Mouse (Mus musculus): ENCODE data around the gene Rras.

Rras gene

GRCm38 (mm10) chr7:44986879-44987718 is 30.7 kb upstream of the Rras start:
- ChIA-PET CTCF (interaction anchor here (0.6 to 2.7 kb wide), 32 partner anchors 8 to 465 kb away, joined by 3 to 23 read pairs (median 4); partner anchors contain the start of genes Aldh16a1 (in 1 of the 4), Ap2a1 (in 1 of the 4), Bcl2l12 (in 1 of the 4) and Irf3 (in 1 of the 4)), POLR2A (interaction anchor here (0.5 to 13.5 kb wide), 209 partner anchors 9 to 1858 kb away, joined by 3 to 246 read pairs (median 4); partner anchors contain the start of genes Akt1s1 (in 3 of the 4), Ap2a1 (in 3 of the 4), Atf5 (in 3 of the 4) and Bcl2l12 (in 3 of the 4))

GRCm38 (mm10) chr7:44996672-44997071 is 21.1 kb upstream of the Rras start:
- POLR2A ChIA-PET: interaction anchor here in 3 of 4 experiments (0.6 to 14.1 kb wide), 29 partner anchors 8 to 181 kb away, joined by 3 to 246 read pairs (median 6); partner anchors contain the start of genes Prmt1 (in 3 of the 3), Rras (in 3 of the 3), Scaf1 (in 3 of the 3) and Akt1s1 (in 2 of the 3)
- CTCF ChIA-PET: interaction anchor here in 3 of 4 experiments (0.6 to 1.6 kb wide), 3 partner anchors 10 to 138 kb away, joined by 3 to 5 read pairs (median 3); partner anchors contain the start of gene Prmt1 (in 1 of the 3)

- POLR2A ChIA-PET: interaction anchor here in 3 of 4 experiments (0.6 to 14.1 kb wide), 43 partner anchors 8 to 631 kb away, joined by 3 to 246 read pairs (median 4); partner anchors contain the start of genes Prmt1 (in 3 of the 3), Rras (in 3 of the 3), Scaf1 (in 3 of the 3) and Akt1s1 (in 2 of the 3)
- CTCF ChIA-PET: interaction anchor here (0.6 to 1.6 kb wide), 6 partner anchors 11 to 137 kb away, joined by 3 to 5 read pairs (median 4); partner anchors contain the start of gene Prmt1 (in 2 of the 4)
Measured at GRCm38 (mm10) chr7:44997231-44997939, 20.4 kb upstream of the Rras start, which contains the start of gene Irf3. Gene Irf3 (plus strand): TSS chr7:44997648.

- CTCF ChIA-PET: interaction anchor here in 2 of 4 experiments (0.9 to 1.6 kb wide), 4 partner anchors 11 to 33 kb away, joined by 3 to 5 read pairs (median 5); partner anchors contain the start of gene Prmt1 (in 2 of the 2)
- POLR2A ChIA-PET: interaction anchor here in 3 of 4 experiments (0.6 to 14.1 kb wide), 35 partner anchors 8 to 631 kb away, joined by 3 to 246 read pairs (median 4); partner anchors contain the start of genes Prmt1 (in 3 of the 3), Rras (in 3 of the 3), Scaf1 (in 3 of the 3) and Akt1s1 (in 1 of the 3)
Measured at GRCm38 (mm10) chr7:44997940-44998428, 19.8 kb upstream of the Rras start.

- ChIA-PET CTCF (interaction anchor here in 2 of 4 experiments (0.6 to 1.3 kb wide), 3 partner anchors 12 to 450 kb away, joined by 5 to 13 read pairs (median 5); partner anchors contain the start of genes Pold1 (in 1 of the 2) and Prmt1 (in 1 of the 2)), POLR2A (interaction anchor here (0.6 to 14.1 kb wide), 32 partner anchors 7 to 867 kb away, joined by 3 to 246 read pairs (median 4); partner anchors contain the start of genes Prmt1 (in 3 of the 4), Rras (in 3 of the 4), Scaf1 (in 3 of the 4) and Akt1s1 (in 1 of the 4))
Measured at GRCm38 (mm10) chr7:44998501-44998955, 19.2 kb upstream of the Rras start, which contains the start of gene Bcl2l12. Gene Bcl2l12 (minus strand): TSS chr7:44998712.

GRCm38 (mm10) chr7:44999753-45000152 is 18.0 kb upstream of the Rras start:
- ChIA-PET POLR2A (interaction anchor here in 3 of 4 experiments (0.8 to 14.1 kb wide), 9 partner anchors 10 to 67 kb away, joined by 3 to 246 read pairs (median 7); partner anchors contain the start of genes Prmt1 (in 3 of the 3), Rras (in 2 of the 3) and Scaf1 (in 1 of the 3)), CTCF (no interaction called here)

GRCm38 (mm10) chr7:45000539-45001114 is 17.1 kb upstream of the Rras start:
- POLR2A ChIA-PET: interaction anchor here in 3 of 4 experiments (0.8 to 14.1 kb wide), 16 partner anchors 8 to 71 kb away, joined by 3 to 246 read pairs (median 5); partner anchors contain the start of genes Prmt1 (in 3 of the 3), Scaf1 (in 2 of the 3), Ap2a1 (in 1 of the 3) and Cpt1c (in 1 of the 3)
- CTCF ChIA-PET: no interaction called here

- CTCF ChIA-PET: interaction anchor here (0.5 to 1.5 kb wide), 6 partner anchors 17 to 155 kb away, joined by 3 to 5 read pairs (median 3); partner anchors contain the start of gene Prmt1 (in 1 of the 4)
- POLR2A ChIA-PET: interaction anchor here in 3 of 4 experiments (0.6 to 14.1 kb wide), 17 partner anchors 10 to 224 kb away, joined by 3 to 246 read pairs (median 4); partner anchors contain the start of genes Prmt1 (in 3 of the 3), Rras (in 3 of the 3), Prr12 (in 1 of the 3) and Scaf1 (in 1 of the 3)
Measured at GRCm38 (mm10) chr7:45002440-45002839, 15.3 kb upstream of the Rras start.

GRCm38 (mm10) chr7:45004546-45004945 is 13.2 kb upstream of the Rras start:
- ChIA-PET CTCF (interaction anchor here in 1 of 4 experiments (0.6 kb wide), 1 partner anchor 24 kb away, joined by 3 read pairs; no protein-coding TSS in a partner anchor), POLR2A (interaction anchor here (0.6 to 14.1 kb wide), 16 partner anchors 8 to 64 kb away, joined by 3 to 246 read pairs (median 6); partner anchors contain the start of genes Rras (in 3 of the 4), Scaf1 (in 3 of the 4) and Prmt1 (in 2 of the 4))

- CTCF ChIA-PET: interaction anchor here in 2 of 4 experiments (0.5 to 0.6 kb wide), 2 partner anchors 24 to 301 kb away, joined by 3 to 4 read pairs; no protein-coding TSS in a partner anchor
- POLR2A ChIA-PET: interaction anchor here (0.6 to 14.1 kb wide), 25 partner anchors 7 to 193 kb away, joined by 3 to 246 read pairs (median 5); partner anchors contain the start of genes Rras (in 3 of the 4), Prmt1 (in 2 of the 4), Scaf1 (in 2 of the 4) and Il4i1 (in 1 of the 4)
Measured at GRCm38 (mm10) chr7:45005321-45005992, 12.3 kb upstream of the Rras start.

- CTCF ChIA-PET: no interaction called here
- POLR2A ChIA-PET: interaction anchor here in 3 of 4 experiments (0.6 to 14.1 kb wide), 14 partner anchors 8 to 255 kb away, joined by 3 to 246 read pairs (median 6); partner anchors contain the start of genes Rras (in 3 of the 3), Scaf1 (in 3 of the 3), Prmt1 (in 2 of the 3) and Irf3 (in 1 of the 3)
Measured at GRCm38 (mm10) chr7:45006503-45006902, 11.3 kb upstream of the Rras start.

- ChIA-PET POLR2A (interaction anchor here in 3 of 4 experiments (1.0 to 14.1 kb wide), 12 partner anchors 8 to 352 kb away, joined by 3 to 246 read pairs (median 6); partner anchors contain the start of genes Rras (in 3 of the 3), Irf3 (in 2 of the 3), Prmt1 (in 2 of the 3) and Scaf1 (in 2 of the 3)), CTCF (no interaction called here)
Measured at GRCm38 (mm10) chr7:45007141-45007540, 10.6 kb upstream of the Rras start.

- ChIA-PET POLR2A (interaction anchor here in 3 of 4 experiments (0.5 to 14.1 kb wide), 12 partner anchors 8 to 351 kb away, joined by 3 to 155 read pairs (median 4); partner anchors contain the start of genes Rras (in 3 of the 3), Scaf1 (in 2 of the 3), Ap2a1 (in 1 of the 3) and Irf3 (in 1 of the 3)), CTCF (interaction anchor here in 1 of 4 experiments (1.2 kb wide), 1 partner anchor 59 kb away, joined by 3 read pairs; no protein-coding TSS in a partner anchor)
Measured at GRCm38 (mm10) chr7:45007846-45008245, 9.9 kb upstream of the Rras start.

- POLR2A ChIA-PET: interaction anchor here in 3 of 4 experiments (0.5 to 14.1 kb wide), 9 partner anchors 7 to 876 kb away, joined by 3 to 155 read pairs (median 6); partner anchors contain the start of genes Rras (in 2 of the 3), Ap2a1 (in 1 of the 3), Irf3 (in 1 of the 3) and Prmt1 (in 1 of the 3)
- CTCF ChIA-PET: interaction anchor here in 1 of 4 experiments (1.2 kb wide), 1 partner anchor 59 kb away, joined by 3 read pairs; no protein-coding TSS in a partner anchor
Measured at GRCm38 (mm10) chr7:45008411-45008810, 9.3 kb upstream of the Rras start.

GRCm38 (mm10) chr7:45012011-45012410 is 5.8 kb upstream of the Rras start:
- POLR2A ChIA-PET: interaction anchor here in 3 of 4 experiments (0.5 to 8.7 kb wide), 12 partner anchors 8 to 269 kb away, joined by 3 to 155 read pairs (median 3); partner anchors contain the start of genes Bcl2l12 (in 2 of the 3), Irf3 (in 2 of the 3) and Prmt1 (in 2 of the 3)
- CTCF ChIA-PET: no interaction called here
